Comparison of ENCODE assay signal across 8 mouse cellular contexts in genomic region chr5:137629906-137630545, GRCm38 (mm10). TPM values are rescaled to one million over a fixed set of nuclear protein-coding genes. Genes with fewer than 3 reads are reported as not detected.
DNase-seq lines count a peak whose midpoint lies in the region; ATAC-seq and TF ChIP-seq lines count a peak whose summit lies in the region.

No protein-coding gene starts in this region.

- 25% methylated on average over 6 of the region's 6 CpGs for WGBS in hindbrain, embryonic 16.5 days
- 7% methylated on average over 6 of the region's 6 CpGs for WGBS in liver, embryonic 14.5 days (ENCODE audit: insufficient replicate concordance)
- WGBS in neural tube, embryonic 15.5 days, result 29% methylated on average over 6 of the region's 6 CpGs

- no peaks in the 10 kb centered on the region for H3K27me3 ChIP-seq in hindbrain, embryonic 16.5 days (replicated peaks; ENCODE audit: control insufficient read depth, insufficient read depth, low read length)
- H3K27me3 ChIP-seq in liver, embryonic 14.5 days (ENCODE audit: control insufficient read depth, insufficient read depth, low read length), result no peaks in the 10 kb centered on the region
- H3K27me3 ChIP-seq in neural tube, embryonic 15.5 days (replicated peaks), result no peaks in the 10 kb centered on the region

- peak overlapping the region; percentile 37; the same call in 1 of the 2 replicates for H3K27ac ChIP-seq in hindbrain, embryonic 16.5 days (ENCODE audit: low read depth, low read length)
- H3K27ac ChIP-seq in liver, embryonic 14.5 days, result peak overlapping the region; percentile 78
- peak overlapping the region; percentile 92 for H3K27ac ChIP-seq in neural tube, embryonic 15.5 days (replicated peaks)

- TF ChIP-seq EP300 in liver, embryonic 14.5 days (IDR thresholded peaks at IDR 0.05; ENCODE audit: low read depth), result no peak

- peak overlapping the region; percentile 99 for H3K4me3 ChIP-seq in hindbrain, embryonic 16.5 days (ENCODE audit: low read length)
- H3K4me3 ChIP-seq in liver, embryonic 14.5 days (ENCODE audit: insufficient read depth in 1 of 2, low read depth in 2 of 2, low read length in 2 of 2), result peak overlapping the region; percentile 82 to 91
- peak overlapping the region; percentile 99 for H3K4me3 ChIP-seq in neural tube, embryonic 15.5 days (replicated peaks)

- ATAC-seq in hindbrain, embryonic 16.5 days, result no peak
- no peak for ATAC-seq in liver, embryonic 14.5 days (ENCODE audit: insufficient read depth)
- no peak for ATAC-seq in neural tube, embryonic 15.5 days (ENCODE audit: low FRiP score)

- peaks cover 5% of the 10 kb centered on the region; the same call in 1 of the 2 replicates for H3K36me3 ChIP-seq in hindbrain, embryonic 16.5 days (ENCODE audit: control insufficient read depth, insufficient read depth, low read length)
- H3K36me3 ChIP-seq in liver, embryonic 14.5 days (replicated peaks; ENCODE audit: control insufficient read depth, insufficient read depth, low read depth), result no peaks in the 10 kb centered on the region; the same call in 1 of the 2 replicates
- peaks cover 12% of the 10 kb centered on the region; the same call in 1 of the 2 replicates for H3K36me3 ChIP-seq in neural tube, embryonic 15.5 days

- H3K4me1 ChIP-seq in hindbrain, embryonic 16.5 days (ENCODE audit: control insufficient read depth, insufficient read depth, low read depth, low read length), result peaks cover 29% of the 10 kb centered on the region
- H3K4me1 ChIP-seq in liver, embryonic 14.5 days (replicated peaks; ENCODE audit: control insufficient read depth in 2 of 2, insufficient read depth in 2 of 2, low read length in 1 of 2), result peaks cover 17 to 30% of the 10 kb centered on the region in 2 experiments
- peaks cover 43% of the 10 kb centered on the region for H3K4me1 ChIP-seq in neural tube, embryonic 15.5 days

- intact Hi-C loops in left cerebral cortex, postnatal 4 days (cut with DNase I), result no loop called here

- peak; percentile 49 for DNase-seq in cerebellum, adult 9-11 months
- DNase-seq in cerebellum, postnatal 10 days, result no peak
- DNase-seq in T-cell, adult 2 months (ENCODE audit: low spot score), result peak; percentile 32
- no peak for DNase-seq in liver, embryonic 14.5 days (ENCODE audit: low read depth in 3 of 3, low spot score in 3 of 3)
- DNase-seq in adrenal gland, postnatal 4 days (ENCODE audit: low spot score in 2 of 2), result no peak
- DNase-seq in left cerebral cortex, postnatal 4 days, result no peak

- no peaks in the 10 kb centered on the region for H3K9me3 ChIP-seq in hindbrain, embryonic 16.5 days (ENCODE audit: control insufficient read depth, low read length)
- no peaks in the 10 kb centered on the region for H3K9me3 ChIP-seq in liver, embryonic 14.5 days (ENCODE audit: control insufficient read depth, low read length)
- no peaks in the 10 kb centered on the region for H3K9me3 ChIP-seq in neural tube, embryonic 15.5 days (replicated peaks)

- H3K4me2 ChIP-seq in hindbrain, embryonic 16.5 days (ENCODE audit: low read length), result peak overlapping the region; percentile 97
- peak overlapping the region; percentile 97 for H3K4me2 ChIP-seq in liver, embryonic 14.5 days (ENCODE audit: low read depth)
- H3K4me2 ChIP-seq in neural tube, embryonic 15.5 days, result peak overlapping the region; percentile 96

- peak overlapping the region; percentile 92 for H3K9ac ChIP-seq in hindbrain, embryonic 16.5 days (ENCODE audit: low read depth, low read length)
- peak overlapping the region; percentile 81 for H3K9ac ChIP-seq in liver, embryonic 14.5 days (replicated peaks)
- H3K9ac ChIP-seq in neural tube, embryonic 15.5 days (replicated peaks), result peak overlapping the region; percentile 89

- TF ChIP-seq CTCF in liver, embryonic 14.5 days (IDR thresholded peaks at IDR 0.05; ENCODE audit: low read depth), result no peak

RNA-seq across cellular contexts. Expression of gene Gm20605, which starts 1.1 kb away (rescaled TPM):
- polyA plus RNA-seq in hindbrain, embryonic 16.5 days (2015; fragmentation: Nextera tagmentation; extraction: Ambion mirVana), result 7.4 and 7.6 TPM in 2 replicates
- 5.5 and 6.0 TPM in 2 replicates for polyA plus RNA-seq in liver, embryonic 14.5 days (2012; rRNA removed)
- 3.2 and 3.9 TPM in 2 replicates for polyA plus RNA-seq in liver, embryonic 14.5 days (2014; fragmentation: Nextera tagmentation; extraction: Ambion mirVana)
- 7.9 and 9.0 TPM in 2 replicates for polyA plus RNA-seq in neural tube, embryonic 15.5 days (2015; fragmentation: Nextera tagmentation; extraction: Ambion mirVana)
- total RNA-seq in adrenal gland, postnatal 4 days (2021), result 10 to 100 TPM; 16.3 to 16.4 TPM
- total RNA-seq in left cerebral cortex, postnatal 4 days (2021), result 10 to 100 TPM in 1 of 2 experiments, 1 to 10 TPM in 1; 9.9 to 10.2 TPM

RNA-seq across cellular contexts. Expression of gene Lrch4, which starts 1.1 kb away (rescaled TPM):
- 14.9 and 21.6 TPM in 2 replicates for polyA plus RNA-seq in hindbrain, embryonic 16.5 days (2015; fragmentation: Nextera tagmentation; extraction: Ambion mirVana)
- polyA plus RNA-seq in liver, embryonic 14.5 days (2012; rRNA removed), result 13.9 and 16.1 TPM in 2 replicates
- 21.7 and 23.6 TPM in 2 replicates for polyA plus RNA-seq in liver, embryonic 14.5 days (2014; fragmentation: Nextera tagmentation; extraction: Ambion mirVana)
- 16.0 and 27.4 TPM in 2 replicates for polyA plus RNA-seq in neural tube, embryonic 15.5 days (2015; fragmentation: Nextera tagmentation; extraction: Ambion mirVana)
- 10 to 100 TPM; 27.9 to 34.5 TPM for total RNA-seq in adrenal gland, postnatal 4 days (2021)
- total RNA-seq in left cerebral cortex, postnatal 4 days (2021), result 10 to 100 TPM; 13.7 to 13.9 TPM

RNA-seq across cellular contexts. Expression of gene Fbxo24, which starts 1.2 kb away (rescaled TPM):
- not detected in 2 replicates for polyA plus RNA-seq in hindbrain, embryonic 16.5 days (2015; fragmentation: Nextera tagmentation; extraction: Ambion mirVana)
- polyA plus RNA-seq in liver, embryonic 14.5 days (2012; rRNA removed), result 0.02 and 0.04 TPM in 2 replicates
- polyA plus RNA-seq in liver, embryonic 14.5 days (2014; fragmentation: Nextera tagmentation; extraction: Ambion mirVana), result 0.05 TPM in 1 of 2 replicates, not detected in the other
- polyA plus RNA-seq in neural tube, embryonic 15.5 days (2015; fragmentation: Nextera tagmentation; extraction: Ambion mirVana), result 0.09 and 0.17 TPM in 2 replicates
- 1 to 10 TPM; 1.2 to 3.3 TPM for total RNA-seq in adrenal gland, postnatal 4 days (2021)
- under 1 TPM in 1 of 2 experiments, not detected in 1; 0.20 TPM for total RNA-seq in left cerebral cortex, postnatal 4 days (2021)

RNA-seq across cellular contexts. Expression of gene Sap25, which starts 11.1 kb away (rescaled TPM):
- polyA plus RNA-seq in hindbrain, embryonic 16.5 days (2015; fragmentation: Nextera tagmentation; extraction: Ambion mirVana), result 3.4 and 6.6 TPM in 2 replicates
- 12.7 and 13.7 TPM in 2 replicates for polyA plus RNA-seq in liver, embryonic 14.5 days (2012; rRNA removed)
- 2.3 and 2.9 TPM in 2 replicates for polyA plus RNA-seq in liver, embryonic 14.5 days (2014; fragmentation: Nextera tagmentation; extraction: Ambion mirVana)
- 5.4 TPM in 2 replicates for polyA plus RNA-seq in neural tube, embryonic 15.5 days (2015; fragmentation: Nextera tagmentation; extraction: Ambion mirVana)
- total RNA-seq in adrenal gland, postnatal 4 days (2021), result 1 to 10 TPM; 8.3 to 8.9 TPM
- total RNA-seq in left cerebral cortex, postnatal 4 days (2021), result 1 to 10 TPM; 2.8 to 4.9 TPM

RNA-seq across cellular contexts. Expression of gene Irs3, which starts 15.5 kb away (rescaled TPM):
- polyA plus RNA-seq in hindbrain, embryonic 16.5 days (2015; fragmentation: Nextera tagmentation; extraction: Ambion mirVana), result 0.11 and 0.16 TPM in 2 replicates
- polyA plus RNA-seq in liver, embryonic 14.5 days (2012; rRNA removed), result 0.02 TPM in 2 replicates
- not detected in 2 replicates for polyA plus RNA-seq in liver, embryonic 14.5 days (2014; fragmentation: Nextera tagmentation; extraction: Ambion mirVana)
- polyA plus RNA-seq in neural tube, embryonic 15.5 days (2015; fragmentation: Nextera tagmentation; extraction: Ambion mirVana), result 0.12 and 0.37 TPM in 2 replicates
- total RNA-seq in adrenal gland, postnatal 4 days (2021), result under 1 TPM; 0.56 to 0.79 TPM
- under 1 TPM in 1 of 2 experiments, not detected in 1; 0.28 TPM for total RNA-seq in left cerebral cortex, postnatal 4 days (2021)

Comparison
In these comparisons a context has a peak if more than half of its experiments do, and no peak if none do; other contexts are left out.
1. DNase-seq: peak in cerebellum, adult 9-11 months (single experiment) and T-cell, adult 2 months (single experiment); none in cerebellum, postnatal 10 days (0 of 2), liver, embryonic 14.5 days (0 of 3), adrenal gland, postnatal 4 days (0 of 2) and left cerebral cortex, postnatal 4 days (single experiment).
2. H3K27ac ChIP-seq: peak in every context shown above with its lines; median percentile 92 in neural tube, embryonic 15.5 days; 78 in liver, embryonic 14.5 days; 37 in hindbrain, embryonic 16.5 days.
3. Peak in every context shown above with its lines, with median percentiles within 50 percentile points of each other: H3K4me2 ChIP-seq, H3K4me3 ChIP-seq and H3K9ac ChIP-seq.